Mouse (Mus musculus) olfactory bulb, adult 2 months (tissue): Measurements from ENCODE around the gene Dand5.

ENCODE experiments used
- CTCF ChIP-seq: fragments of 200-500 bp; IDR thresholded peaks from 2 replicates; pipeline ENCODE4 v1.5.1; 2012; ENCODE audit warnings: low read depth, mild to moderate bottlenecking, low read length, moderate library complexity; ENCODE audit not compliant: insufficient read depth
- POLR2A ChIP-seq: fragments of 200-500 bp; IDR thresholded peaks from 2 replicates; pipeline ENCODE4 v1.6.1; 2012; ENCODE audit warnings: mild to moderate bottlenecking, low read depth, low read length, moderate library complexity; ENCODE audit not compliant: insufficient read depth

DNA sequence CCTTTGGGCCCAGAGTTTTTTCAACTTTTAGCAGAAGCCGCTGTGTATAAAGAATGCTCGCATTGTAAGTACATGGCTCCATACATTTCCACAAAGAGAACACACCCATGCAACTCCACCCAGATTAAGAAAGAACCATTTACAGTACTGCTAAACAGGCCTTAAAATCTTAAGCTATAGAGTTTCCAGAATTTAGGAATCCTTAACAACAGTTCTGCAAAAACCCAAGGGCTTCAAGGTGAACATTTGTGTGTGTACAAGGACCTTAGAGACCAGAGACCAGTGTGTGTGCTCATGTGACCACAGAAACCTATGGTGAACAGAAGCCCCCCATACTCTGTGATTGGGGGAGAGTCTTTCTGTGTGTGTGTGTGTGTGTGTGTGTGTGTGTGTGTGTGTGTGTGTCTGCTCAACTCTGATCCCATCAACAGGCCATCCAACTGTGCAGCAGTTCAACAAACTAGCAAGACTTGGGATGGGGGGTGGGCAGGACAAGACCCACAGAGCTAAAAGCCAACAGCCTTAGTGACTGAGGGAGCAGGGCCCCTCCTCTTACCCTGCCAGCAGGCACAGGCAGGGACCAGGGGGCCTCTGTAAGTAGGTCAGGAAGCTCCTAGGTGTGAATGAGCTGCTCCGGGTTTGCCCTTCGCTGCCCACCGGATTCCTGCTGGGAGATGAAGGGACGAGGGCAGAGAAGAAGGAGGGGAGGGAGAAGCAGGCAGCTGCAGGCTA, 41.5 kb downstream of the Dand5 start:
- TF ChIP-seq POLR2A = no peak
- TF ChIP-seq CTCF = no peak
